Mouse (Mus musculus): ENCODE measurements at regions not wholly inside any gene's neighbourhood (a gene's known extent, or its start where the extent isn't known, plus 50 kb on each side); places are given as distances from the start of the nearest gene placed in this dataset.

- TF ChIP-seq CTCF (IDR thresholded peaks at IDR 0.05; ENCODE audit: low read depth) (no peak), EP300 (IDR thresholded peaks at IDR 0.05; ENCODE audit: low read depth) (peak; percentile 29; the same call in 1 of the 2 replicates)
These were observed 72.7 kb upstream of the Rreb1 start for GRCm38 (mm10) chr13:37705482-37705881.

Data from liver, embryonic 14.5 days (tissue).